Mouse (Mus musculus) layer of hippocampus, adult 2 months (tissue): ENCODE measurements around the gene A730015C16Rik. TPM values are rescaled to one million over a fixed set of nuclear protein-coding genes. Genes with fewer than 3 reads are reported as not detected.

Experiments used
- DNase-seq, 2 experiments: peaks; one replicate each; pipeline ENCODE4 v3.0.0; 2022; ENCODE audit warnings: low spot score in 2 of 2
- H3K27ac ChIP-seq: fragments of 200-600 bp; 2 replicates; pipeline ENCODE4 v1.8.1; 2022
- H3K4me3 ChIP-seq: fragments of 200-600 bp; 2 replicates; pipeline ENCODE4 v1.8.1; 2022; ENCODE audit warnings: mild to moderate bottlenecking
- CTCF ChIP-seq: fragments of 200-600 bp; conservative IDR thresholded peaks from 2 replicates; pipeline ENCODE4 v1.8.1; 2022; ENCODE audit warnings: antibody characterized with exemption, mild to moderate bottlenecking, moderate library complexity
- total RNA-seq, 2 experiments: library from RNA; stranded (reverse); gene quantifications; 2 replicates each; pipeline ENCODE4 v1.2.3; 2021

The A730015C16Rik gene
- total RNA-seq, 2 experiments from 2014 or later: not detected

GRCm38 (mm10) chr4:108841920-108842578, 6.4 kb downstream of the A730015C16Rik start:
- Histone ChIP-seq H3K27ac (no peak overlapping the region), H3K4me3 (no peak overlapping the region)
- no peak for TF ChIP-seq CTCF
- DNase-seq: no peak

GRCm38 (mm10) chr4:108838031-108838430, 10.4 kb downstream of the A730015C16Rik start:
- peak; percentile 29 to 41 for DNase-seq
- no peak for TF ChIP-seq CTCF
- peak overlapping the region; percentile 54 for H3K27ac ChIP-seq
- no peak overlapping the region for H3K4me3 ChIP-seq

- no peak for TF ChIP-seq CTCF
- peak overlapping the region; percentile 99; the same call in 1 of the 2 replicates for H3K27ac ChIP-seq
- peak overlapping the region; percentile 93 for H3K4me3 ChIP-seq
- no peak for DNase-seq
These were observed 12.9 kb downstream of the A730015C16Rik start for GRCm38 (mm10) chr4:108835496-108835895.

- H3K27ac ChIP-seq: peak overlapping the region; percentile 99
- no peak for TF ChIP-seq CTCF
- peak overlapping the region; percentile 93 for H3K4me3 ChIP-seq
- DNase-seq: no peak
These were observed 13.5 kb downstream of the A730015C16Rik start for GRCm38 (mm10) chr4:108834971-108835311.

- DNase-seq: peak; percentile 65 to 83
- no peak; the same call in 1 of the 2 replicates for TF ChIP-seq CTCF
- Histone ChIP-seq H3K27ac (peak within 1 kb of the TSS; percentile 99), H3K4me3 (peak within 1 kb of the TSS; percentile 93)
These were observed 14.1 kb downstream of the A730015C16Rik start, which contains the start of gene Txndc12 for GRCm38 (mm10) chr4:108834115-108834970. Gene Txndc12 (plus strand): TSS chr4:108834601.

- H3K27ac ChIP-seq: peak overlapping the region; percentile 99
- H3K4me3 ChIP-seq: peak overlapping the region; percentile 93
- TF ChIP-seq CTCF: no peak
- no peak for DNase-seq
These were observed 14.6 kb downstream of the A730015C16Rik start for GRCm38 (mm10) chr4:108833828-108834114.

- no peak for TF ChIP-seq CTCF
- Histone ChIP-seq H3K4me3 (peak within 1 kb of the TSS; percentile 93), H3K27ac (peak within 1 kb of the TSS; percentile 99)
- DNase-seq: peak; percentile 90 to 91
These were observed 15.2 kb downstream of the A730015C16Rik start, which contains the start of gene Btf3l4 for GRCm38 (mm10) chr4:108832916-108833827. Gene Btf3l4 (minus strand): TSS chr4:108833614.

GRCm38 (mm10) chr4:108830698-108831097, 17.7 kb downstream of the A730015C16Rik start:
- Histone ChIP-seq H3K4me3 (no peak overlapping the region), H3K27ac (peak overlapping the region; percentile 99)
- DNase-seq: no peak
- no peak for TF ChIP-seq CTCF

GRCm38 (mm10) chr4:108826643-108827042, 21.8 kb downstream of the A730015C16Rik start:
- TF ChIP-seq CTCF: no peak
- no peak for DNase-seq
- Histone ChIP-seq H3K27ac (no peak overlapping the region), H3K4me3 (no peak overlapping the region)

- DNase-seq: no peak
- H3K27ac ChIP-seq: no peak overlapping the region
- H3K4me3 ChIP-seq: no peak overlapping the region
- no peak for TF ChIP-seq CTCF
These were observed 22.3 kb downstream of the A730015C16Rik start for GRCm38 (mm10) chr4:108826096-108826495.

- TF ChIP-seq CTCF: no peak
- H3K4me3 ChIP-seq: no peak overlapping the region
- no peak overlapping the region for H3K27ac ChIP-seq
- DNase-seq: no peak
These were observed 22.7 kb downstream of the A730015C16Rik start for GRCm38 (mm10) chr4:108825677-108826076.

GRCm38 (mm10) chr4:108811550-108811949, 36.9 kb downstream of the A730015C16Rik start:
- H3K27ac ChIP-seq: no peak overlapping the region
- H3K4me3 ChIP-seq: no peak overlapping the region
- DNase-seq: no peak
- TF ChIP-seq CTCF: no peak
